Mouse (Mus musculus): ENCODE results near the gene H2-Q6.
"Not testable (repeated sequence)": the region's sequence is repeated elsewhere in the genome, so short reads cannot be mapped to it uniquely, and the experiment has no call there.

H2-Q6 gene

GRCm38 (mm10) chr17:35434836-35435235 is 10.2 kb downstream of the H2-Q6 start:
- not testable (repeated sequence) for DNase-seq (ENCODE audit: low spot score)

- not testable (repeated sequence) for DNase-seq (ENCODE audit: low spot score)
These were observed 10.9 kb downstream of the H2-Q6 start for GRCm38 (mm10) chr17:35435577-35435976.

GRCm38 (mm10) chr17:35437386-35437936 is 12.8 kb downstream of the H2-Q6 start:
- not testable (repeated sequence) for DNase-seq (ENCODE audit: low spot score)

- not testable (repeated sequence) for DNase-seq (ENCODE audit: low spot score)
These were observed 13.7 kb downstream of the H2-Q6 start for GRCm38 (mm10) chr17:35438395-35438794.

- peak; percentile 60 for DNase-seq (ENCODE audit: low spot score)
These were observed 14.2 kb downstream of the H2-Q6 start, which contains the start of gene H2-Q7 for GRCm38 (mm10) chr17:35438885-35439284. H2-Q7 (plus strand) TSS chr17:35439155.

GRCm38 (mm10) chr17:35439295-35439747 is 14.7 kb downstream of the H2-Q6 start:
- not testable (repeated sequence) for DNase-seq (ENCODE audit: low spot score)

GRCm38 (mm10) chr17:35439925-35440645 is 15.4 kb downstream of the H2-Q6 start:
- DNase-seq (ENCODE audit: low spot score) = not testable (repeated sequence)

GRCm38 (mm10) chr17:35442376-35442775 is 17.7 kb downstream of the H2-Q6 start:
- DNase-seq (ENCODE audit: low spot score) = not testable (repeated sequence)

- DNase-seq (ENCODE audit: low spot score) = not testable (repeated sequence)
These were observed 19.9 kb downstream of the H2-Q6 start for GRCm38 (mm10) chr17:35444510-35444909.

GRCm38 (mm10) chr17:35458247-35458646 is 33.6 kb downstream of the H2-Q6 start:
- not testable (repeated sequence) for DNase-seq (ENCODE audit: low spot score)

GRCm38 (mm10) chr17:35460513-35461341 is 36.1 kb downstream of the H2-Q6 start:
- DNase-seq (ENCODE audit: low spot score) = not testable (repeated sequence)

GRCm38 (mm10) chr17:35465651-35466050 is 41.0 kb downstream of the H2-Q6 start:
- DNase-seq (ENCODE audit: low spot score) = not testable (repeated sequence)

- DNase-seq (ENCODE audit: low spot score) = not testable (repeated sequence)
These were observed 44.3 kb downstream of the H2-Q6 start for GRCm38 (mm10) chr17:35468936-35469335.

- DNase-seq (ENCODE audit: low spot score) = no peak
These were observed 45.4 kb downstream of the H2-Q6 start, which contains the start of gene H2-Q10 for GRCm38 (mm10) chr17:35469842-35470751. H2-Q10 (plus strand) TSS chr17:35470089.

All from ovary, adult 18-20 months (tissue).